Mouse (Mus musculus): ENCODE measurements around the gene Lyrm4. TPM values are rescaled to one million over a fixed set of nuclear protein-coding genes. Genes with fewer than 3 reads are reported as not detected.
A peak's percentile ranks its signal among the peaks of the same experiment; 100 is the strongest.
"Not testable (repeated sequence)": the region's sequence is repeated elsewhere in the genome, so short reads cannot be mapped to it uniquely, and the experiment has no call there.

Lyrm4 gene
- total RNA-seq, 2 experiments from 2014 or later: 20.7 to 21.6 TPM

DNA sequence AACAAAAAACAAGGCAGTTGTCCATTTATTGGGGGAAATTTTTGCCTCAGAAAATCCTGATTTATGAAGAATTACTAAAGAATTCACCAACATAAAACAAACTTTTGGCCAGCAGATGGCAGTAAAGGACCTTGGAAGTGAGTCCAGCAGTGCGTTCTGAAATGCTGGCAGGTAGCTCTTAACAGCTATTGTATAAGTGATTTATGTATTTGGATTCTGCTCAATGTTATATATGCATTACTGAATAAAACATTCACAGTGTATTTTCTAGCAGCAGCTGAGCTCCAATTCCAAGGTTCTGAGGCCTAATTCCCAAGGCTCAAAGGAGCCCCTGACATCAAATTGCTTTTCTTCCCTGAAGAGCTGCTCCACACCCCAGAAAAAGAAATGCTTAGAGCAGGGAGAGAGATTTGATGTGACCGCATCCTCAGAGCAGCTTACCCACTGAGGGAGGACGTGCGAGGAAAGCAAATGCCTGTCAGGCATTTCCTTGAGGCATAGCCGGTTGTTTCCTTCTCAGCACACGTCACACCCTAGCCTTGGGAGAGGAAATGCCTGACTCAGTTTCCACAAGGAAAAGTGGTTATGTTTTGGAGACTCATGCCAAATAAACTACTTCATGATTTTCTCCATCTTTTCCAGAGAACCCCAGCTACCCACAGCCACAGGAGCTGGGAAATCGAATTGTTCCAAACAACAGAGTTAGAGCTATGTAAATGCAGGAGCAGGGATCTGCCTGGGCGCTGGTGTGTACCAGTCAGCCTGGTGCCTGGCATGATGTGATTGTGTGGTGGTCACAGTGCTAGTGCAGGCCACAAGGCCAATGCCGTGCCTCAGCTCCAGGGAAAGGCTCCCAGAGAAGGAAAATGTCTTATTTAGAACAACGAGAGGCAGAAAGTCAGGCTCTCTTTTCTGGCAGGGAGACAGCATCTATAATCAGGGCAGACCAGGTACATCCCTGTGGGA, 97.7 kb downstream of the Lyrm4 start:
- TF ChIP-seq CTCF (IDR thresholded peaks at IDR 0.05): peak; percentile 81
- Histone ChIP-seq H3K4me3 (no peak overlapping the region), H3K27ac (peak overlapping the region; percentile 90)
- peak; percentile 67 to 72 for DNase-seq (ENCODE audit: extremely low spot score in 1 of 2, low spot score in 2 of 2)
- intact Hi-C loops (cut with DNase I): loop anchor here (1.0 to 10.0 kb wide), 5 partner anchors 98 to 1405 kb away; partner anchors contain the start of genes Fars2 and Lyrm4

DNA sequence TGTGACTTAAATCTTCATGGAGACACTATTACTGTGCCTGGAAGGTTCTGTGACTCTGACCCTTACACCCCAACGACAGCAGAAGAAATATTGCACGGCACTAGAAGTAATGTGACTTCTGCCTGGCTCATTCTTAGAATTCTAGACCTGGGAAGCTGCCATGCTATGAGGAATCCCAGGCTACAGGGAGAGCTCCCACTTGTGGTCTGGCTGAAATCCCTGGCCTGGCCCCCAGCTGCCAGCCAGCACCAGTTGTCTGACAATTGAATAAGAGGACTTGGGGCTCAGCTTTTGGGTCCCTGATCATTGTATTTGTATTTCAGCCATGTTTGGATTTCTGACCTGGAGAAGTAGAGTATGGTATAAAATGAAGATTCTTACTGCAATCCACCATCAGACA, 99.3 kb downstream of the Lyrm4 start:
- Histone ChIP-seq H3K27ac (no peak overlapping the region), H3K4me3 (no peak overlapping the region)
- no peak for TF ChIP-seq CTCF (IDR thresholded peaks at IDR 0.05)
- intact Hi-C loops (cut with DNase I): loop anchor here (2.0 to 10.0 kb wide), 4 partner anchors 263 to 1407 kb away; no protein-coding TSS in a partner anchor
- DNase-seq (ENCODE audit: extremely low spot score in 1 of 2, low spot score in 2 of 2): no peak

DNA sequence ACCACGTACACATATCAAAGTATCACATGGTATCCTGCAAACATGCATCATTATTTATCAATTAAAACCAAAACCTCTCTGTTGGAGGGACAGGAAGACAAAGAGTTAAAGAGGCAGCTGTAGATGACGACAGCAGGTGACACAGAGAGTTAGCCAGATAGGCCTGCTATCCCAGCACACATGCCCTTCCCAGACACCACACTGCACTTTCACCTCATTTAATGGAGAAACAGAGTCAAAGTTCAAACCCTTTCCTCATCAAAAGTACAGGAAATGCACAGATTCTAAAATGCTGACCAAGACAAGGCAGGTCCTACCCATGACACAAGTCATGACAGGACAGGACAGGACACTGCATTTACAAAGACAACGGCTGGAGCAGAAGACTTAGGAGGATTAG, 101.7 kb downstream of the Lyrm4 start:
- Histone ChIP-seq H3K27ac (no peak overlapping the region), H3K4me3 (no peak overlapping the region)
- TF ChIP-seq CTCF (IDR thresholded peaks at IDR 0.05): no peak
- intact Hi-C loops (cut with DNase I): loop anchor here (5.0 to 10.0 kb wide), 2 partner anchors 717 to 1409 kb away; no protein-coding TSS in a partner anchor
- DNase-seq (ENCODE audit: extremely low spot score in 1 of 2, low spot score in 2 of 2): no peak

DNA sequence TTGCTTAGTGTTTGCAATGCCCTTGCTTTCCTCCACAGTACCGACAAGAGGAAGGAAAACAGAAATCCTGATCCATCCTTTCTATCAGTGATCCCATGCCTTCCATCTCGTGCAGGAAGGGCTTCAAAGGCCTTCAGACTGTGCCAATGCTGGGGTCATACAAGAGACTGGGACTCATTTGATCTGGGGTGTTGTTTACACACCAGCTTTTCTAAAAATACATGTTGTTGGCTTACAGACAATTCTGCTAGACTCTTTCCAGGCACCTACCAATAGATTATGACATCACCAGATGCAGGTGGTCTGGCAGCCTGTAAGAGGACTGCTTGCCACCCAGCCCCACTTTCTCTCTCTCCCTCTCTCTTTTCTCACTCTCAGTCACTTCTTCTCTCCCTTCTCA, 107.3 kb downstream of the Lyrm4 start:
- H3K27ac ChIP-seq: no peak overlapping the region
- no peak overlapping the region for H3K4me3 ChIP-seq
- intact Hi-C loops (cut with DNase I): loop anchor here (10.0 kb wide), 1 partner anchor 1415 kb away; no protein-coding TSS in a partner anchor
- TF ChIP-seq CTCF (IDR thresholded peaks at IDR 0.05): no peak
- DNase-seq (ENCODE audit: extremely low spot score in 1 of 2, low spot score in 2 of 2): no peak

DNA sequence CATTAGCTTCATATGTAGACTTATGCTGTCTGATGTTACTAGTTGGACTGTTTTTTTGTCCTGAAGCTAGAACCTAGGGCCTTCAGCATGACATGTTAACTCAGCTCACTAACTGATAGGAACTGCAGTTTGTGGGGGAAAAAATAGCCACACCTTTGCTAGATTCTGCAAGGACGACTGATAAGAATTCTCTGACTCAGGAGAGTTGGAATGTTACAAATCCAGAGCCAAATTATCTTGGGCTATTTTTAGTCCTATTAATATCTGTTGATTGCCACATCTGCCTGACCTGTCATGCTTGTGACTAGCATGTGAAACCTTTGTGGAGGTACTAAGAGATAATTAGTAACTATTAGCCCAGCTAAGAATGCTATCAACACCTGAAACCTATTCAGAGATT, 116.5 kb downstream of the Lyrm4 start:
- Histone ChIP-seq H3K27ac (no peak overlapping the region), H3K4me3 (no peak overlapping the region)
- TF ChIP-seq CTCF (IDR thresholded peaks at IDR 0.05): no peak
- no peak for DNase-seq (ENCODE audit: extremely low spot score in 1 of 2, low spot score in 2 of 2)
- intact Hi-C loops (cut with DNase I): no loop called here

DNA sequence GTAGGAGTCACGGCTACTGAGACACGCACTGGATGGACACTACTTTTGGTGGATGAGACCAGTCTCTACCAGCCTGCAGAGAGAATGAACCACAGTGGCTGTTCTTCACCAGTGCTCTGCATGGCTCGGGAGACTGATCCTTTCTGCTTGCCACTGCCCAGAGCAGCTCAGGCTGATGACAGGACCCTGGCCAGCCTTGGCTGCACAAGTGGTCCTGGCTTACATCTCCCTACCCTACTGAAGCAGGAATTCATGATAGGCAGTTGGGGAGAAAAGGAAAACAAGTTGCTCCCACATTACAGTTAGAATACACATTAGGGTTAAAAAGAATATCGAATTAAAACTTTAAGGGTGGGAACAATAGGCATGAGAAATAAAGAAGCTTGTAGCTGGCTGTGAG, 119.7 kb downstream of the Lyrm4 start:
- no peak for DNase-seq (ENCODE audit: extremely low spot score in 1 of 2, low spot score in 2 of 2)
- intact Hi-C loops (cut with DNase I): no loop called here
- TF ChIP-seq CTCF (IDR thresholded peaks at IDR 0.05): no peak
- no peak overlapping the region for H3K27ac ChIP-seq
- H3K4me3 ChIP-seq: no peak overlapping the region

DNA sequence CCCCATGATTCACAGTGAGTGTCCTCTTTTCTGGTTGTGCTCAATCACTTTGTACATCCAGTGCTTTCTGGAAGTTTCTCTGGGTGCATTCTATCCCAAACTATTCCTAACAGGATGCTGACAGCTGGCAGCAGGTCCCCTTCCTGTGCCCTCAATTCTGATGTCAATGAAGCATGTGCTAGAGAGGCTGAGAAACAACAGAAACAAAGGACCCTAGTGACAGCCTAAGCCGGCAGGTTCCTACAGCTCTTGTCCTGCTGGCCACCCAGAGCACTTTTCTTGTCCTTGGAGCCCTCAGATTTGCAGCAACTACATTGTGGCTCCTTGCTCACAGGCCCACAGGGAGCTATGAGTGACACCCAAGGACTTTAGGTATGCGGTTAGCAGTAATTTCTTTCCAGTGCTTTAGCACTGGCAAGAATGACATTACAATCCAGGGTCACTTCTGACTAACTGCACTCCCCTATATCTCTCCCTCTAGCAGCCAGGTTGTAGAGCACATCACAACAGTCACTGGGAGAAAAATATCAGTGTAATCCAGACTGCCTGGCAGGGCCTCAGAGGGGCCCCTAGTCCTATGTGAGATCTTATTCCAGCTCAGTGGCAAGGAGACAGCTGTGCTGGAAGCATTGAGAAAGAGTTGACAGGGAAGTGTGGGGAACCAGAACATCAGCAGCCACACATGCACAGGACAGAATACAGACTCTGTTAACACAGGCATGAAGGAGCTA, 121.5 kb downstream of the Lyrm4 start:
- DNase-seq (ENCODE audit: extremely low spot score in 1 of 2, low spot score in 2 of 2): no peak
- Histone ChIP-seq H3K27ac (no peak overlapping the region), H3K4me3 (no peak overlapping the region)
- no peak for TF ChIP-seq CTCF (IDR thresholded peaks at IDR 0.05)
- intact Hi-C loops (cut with DNase I): no loop called here

DNA sequence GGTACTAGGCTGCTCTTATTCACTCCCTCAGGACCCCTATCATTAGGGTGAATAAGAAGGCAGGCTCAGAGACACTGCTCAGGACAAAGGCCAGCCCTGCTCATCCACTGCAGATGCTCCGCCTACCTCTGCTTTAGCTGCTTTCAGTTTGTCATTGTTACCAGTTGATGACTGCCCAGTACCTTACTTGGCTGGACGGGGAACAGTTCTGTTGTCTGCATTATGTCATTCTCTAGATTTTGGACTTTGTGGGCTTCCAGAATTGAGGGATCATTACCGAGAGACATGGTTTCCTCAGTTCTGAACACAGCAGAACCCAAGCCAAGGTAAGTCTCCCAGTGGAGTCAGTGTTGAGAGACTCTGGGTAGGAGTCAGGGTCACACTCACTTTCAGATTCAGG, 122.1 kb downstream of the Lyrm4 start:
- H3K4me3 ChIP-seq: no peak overlapping the region
- H3K27ac ChIP-seq: no peak overlapping the region
- no peak for DNase-seq (ENCODE audit: extremely low spot score in 1 of 2, low spot score in 2 of 2)
- intact Hi-C loops (cut with DNase I): no loop called here
- no peak for TF ChIP-seq CTCF (IDR thresholded peaks at IDR 0.05)

DNA sequence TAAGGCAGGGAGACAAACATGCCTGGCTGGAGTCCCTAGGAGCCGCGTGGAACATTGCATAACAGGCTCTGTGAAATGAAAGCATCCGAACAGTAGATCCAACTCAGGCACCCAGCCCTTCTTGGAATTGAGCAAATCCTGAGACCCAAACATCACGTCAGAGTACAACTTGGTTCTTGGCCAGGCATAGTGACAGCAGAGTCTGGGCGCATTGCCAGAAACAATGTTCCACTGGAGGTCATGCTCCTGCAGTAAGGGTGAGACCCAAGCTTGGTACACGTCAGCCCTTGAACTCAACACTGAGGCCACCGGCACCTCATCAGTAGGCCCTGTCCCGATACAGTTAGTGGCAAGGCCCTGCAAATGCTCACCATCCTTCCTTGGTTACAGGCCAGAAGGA, 123.3 kb downstream of the Lyrm4 start:
- Histone ChIP-seq H3K27ac (peak overlapping the region; percentile 60), H3K4me3 (no peak overlapping the region)
- DNase-seq (ENCODE audit: extremely low spot score in 1 of 2, low spot score in 2 of 2): peak; percentile 34 to 55
- no peak for TF ChIP-seq CTCF (IDR thresholded peaks at IDR 0.05)
- intact Hi-C loops (cut with DNase I): no loop called here

DNA sequence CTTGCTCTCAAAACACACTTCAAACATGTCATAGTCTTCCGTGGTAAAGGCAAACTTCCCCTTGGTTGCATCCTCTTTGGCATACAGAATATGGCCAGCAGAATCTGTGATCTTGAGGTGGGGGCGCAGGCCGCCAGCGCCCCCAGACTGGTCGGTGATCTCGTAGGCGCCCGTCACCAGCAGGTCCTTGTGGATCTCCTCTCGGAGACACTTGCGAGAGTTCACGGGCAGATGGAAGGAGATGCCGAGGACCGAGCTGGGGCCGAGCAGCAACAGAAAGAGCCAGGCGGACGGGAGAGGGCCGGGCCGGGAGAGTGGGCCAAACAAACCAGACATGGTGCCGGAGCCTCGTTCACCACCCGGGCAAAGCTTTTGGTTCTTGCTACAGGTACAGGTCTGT, 126.1 kb downstream of the Lyrm4 start:
- H3K4me3 ChIP-seq; intact Hi-C loops (cut with DNase I); H3K27ac ChIP-seq; DNase-seq (ENCODE audit: extremely low spot score in 1 of 2, low spot score in 2 of 2): not testable (repeated sequence)

DNA sequence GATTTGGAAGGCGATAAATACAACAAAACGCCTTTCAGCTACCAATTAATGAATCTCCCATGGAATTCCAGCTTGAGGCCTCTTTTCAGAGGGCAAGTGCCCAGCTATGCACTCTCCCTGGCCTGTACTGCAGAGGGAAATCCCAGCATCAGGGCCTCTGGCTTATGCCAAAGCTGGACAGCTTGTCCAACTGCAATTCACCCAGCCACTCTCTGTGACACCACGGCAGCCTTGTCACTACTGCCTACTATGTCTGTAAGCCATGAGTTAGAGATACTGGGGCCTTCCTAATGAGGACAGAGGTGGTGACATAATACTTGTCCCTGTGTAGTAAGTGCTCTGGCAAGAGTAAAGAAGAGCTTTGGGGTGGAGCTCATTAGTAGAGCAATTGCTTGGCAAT, 128.0 kb downstream of the Lyrm4 start:
- Histone ChIP-seq H3K27ac (no peak overlapping the region), H3K4me3 (no peak overlapping the region)
- intact Hi-C loops (cut with DNase I): no loop called here
- no peak for TF ChIP-seq CTCF (IDR thresholded peaks at IDR 0.05)
- no peak for DNase-seq (ENCODE audit: extremely low spot score in 1 of 2, low spot score in 2 of 2)

DNA sequence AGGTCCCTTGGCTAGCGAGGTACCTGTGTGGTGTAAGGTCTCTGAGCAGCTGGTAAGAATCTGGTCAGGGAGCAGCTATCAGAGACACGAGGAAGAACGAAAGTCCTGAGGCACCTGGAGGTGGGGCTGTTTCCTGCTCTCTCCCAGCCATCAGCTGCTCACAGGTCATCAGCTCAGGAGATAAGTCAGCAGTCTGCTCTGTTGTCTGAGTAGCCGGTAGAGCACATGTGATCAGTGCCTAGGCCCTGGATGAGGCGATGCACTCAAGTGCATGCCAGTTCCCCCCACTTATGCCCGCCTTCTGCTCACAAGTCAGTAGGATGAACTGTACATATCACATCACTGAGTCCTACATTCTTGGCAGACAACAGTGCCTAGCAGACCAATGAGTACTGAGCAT, 134.3 kb downstream of the Lyrm4 start:
- intact Hi-C loops (cut with DNase I): no loop called here
- H3K27ac ChIP-seq: no peak overlapping the region
- no peak overlapping the region for H3K4me3 ChIP-seq
- TF ChIP-seq CTCF (IDR thresholded peaks at IDR 0.05): no peak
- no peak for DNase-seq (ENCODE audit: extremely low spot score in 1 of 2, low spot score in 2 of 2)
